In genomic region chr7:102208806-102209363, GRCm38 (mm10) we compare ENCODE assay signal across 7 mouse cellular contexts. TPM values are rescaled to one million over a fixed set of nuclear protein-coding genes. Genes with fewer than 3 reads are reported as not detected.
DNase-seq lines count a peak whose midpoint lies in the region; ATAC-seq and TF ChIP-seq lines count a peak whose summit lies in the region.

No protein-coding gene starts in this region.

- H3K27ac ChIP-seq in lung, embryonic 15.5 days, result no peak overlapping the region
- H3K27ac ChIP-seq in embryonic fibroblast, embryonic 13.5 days (ENCODE audit: insufficient read depth, low read length), result peak overlapping the region; percentile 79; the same call in 1 of the 2 replicates
- no peak overlapping the region for H3K27ac ChIP-seq in limb, embryonic 11.5 days (replicated peaks; ENCODE audit: low read depth, low read length)
- H3K27ac ChIP-seq in stomach, embryonic 14.5 days (ENCODE audit: low read length), result no peak overlapping the region; the same call in 1 of the 2 replicates

- no peak for TF ChIP-seq POLR2A in embryonic fibroblast, embryonic 13.5 days (IDR thresholded peaks at IDR 0.05; ENCODE audit: low read depth, low read length)

- DNase-seq in lung, postnatal 10 days, result no peak
- DNase-seq in limb, embryonic 11.5 days (ENCODE audit: low spot score), result no peak
- DNase-seq in Muller cell, postnatal 12 days (ENCODE audit: inconsistent ontology term), result no peak
- no peak for DNase-seq in ovary, postnatal 10 days (ENCODE audit: low spot score)

- ATAC-seq in lung, embryonic 15.5 days (ENCODE audit: borderline replicate concordance, extremely low read depth, low FRiP score, low TSS enrichment), result no peak
- no peak for ATAC-seq in limb, embryonic 11.5 days (ENCODE audit: insufficient number of reproducible peaks, low FRiP score, low TSS enrichment, low read depth)
- ATAC-seq in stomach, embryonic 14.5 days (ENCODE audit: insufficient number of reproducible peaks, insufficient read depth, low FRiP score, low read depth), result no peak

- peak overlapping the region; percentile 96 for H3K4me3 ChIP-seq in lung, embryonic 15.5 days
- peak overlapping the region; percentile 99 for H3K4me3 ChIP-seq in embryonic fibroblast, embryonic 13.5 days (ENCODE audit: insufficient read depth, low read length)
- peak overlapping the region; percentile 65 for H3K4me3 ChIP-seq in limb, embryonic 11.5 days (ENCODE audit: low read depth, low read length)
- H3K4me3 ChIP-seq in stomach, embryonic 14.5 days (ENCODE audit: low read depth, low read length), result peak overlapping the region; percentile 75

- WGBS in lung, embryonic 15.5 days, result 33% methylated on average over 4 of the region's 4 CpGs
- WGBS in limb, embryonic 11.5 days, result 63% methylated on average over 4 of the region's 4 CpGs
- WGBS in stomach, embryonic 14.5 days, result 47% methylated on average over 4 of the region's 4 CpGs

- H3K36me3 ChIP-seq in lung, embryonic 15.5 days, result no peaks in the 10 kb centered on the region
- no peaks in the 10 kb centered on the region for H3K36me3 ChIP-seq in limb, embryonic 11.5 days (ENCODE audit: control insufficient read depth, insufficient read depth, low read length)
- H3K36me3 ChIP-seq in stomach, embryonic 14.5 days (ENCODE audit: control insufficient read depth, insufficient read depth, low read length), result no peaks in the 10 kb centered on the region

- peak overlapping the region; percentile 89 for H3K9ac ChIP-seq in lung, embryonic 15.5 days
- peak overlapping the region; percentile 22; the same call in 1 of the 2 replicates for H3K9ac ChIP-seq in limb, embryonic 11.5 days (ENCODE audit: low read length)
- H3K9ac ChIP-seq in stomach, embryonic 14.5 days (replicated peaks; ENCODE audit: low read depth, low read length), result peak overlapping the region; percentile 82

- no peaks in the 10 kb centered on the region for H3K27me3 ChIP-seq in lung, embryonic 15.5 days
- H3K27me3 ChIP-seq in limb, embryonic 11.5 days (ENCODE audit: control insufficient read depth, insufficient read depth, low read length), result no peaks in the 10 kb centered on the region
- no peaks in the 10 kb centered on the region for H3K27me3 ChIP-seq in stomach, embryonic 14.5 days (ENCODE audit: control insufficient read depth, insufficient read depth, low read length)

- no peak for TF ChIP-seq CTCF in embryonic fibroblast, embryonic 13.5 days (IDR thresholded peaks at IDR 0.05; ENCODE audit: borderline replicate concordance, insufficient read depth, low read length)

- H3K4me1 ChIP-seq in lung, embryonic 15.5 days, result peaks cover 16% of the 10 kb centered on the region
- no peaks in the 10 kb centered on the region; the same call in none of the 2 replicates for H3K4me1 ChIP-seq in embryonic fibroblast, embryonic 13.5 days (ENCODE audit: control insufficient read depth, insufficient read depth, low read length)
- H3K4me1 ChIP-seq in limb, embryonic 11.5 days (ENCODE audit: control insufficient read depth, insufficient read depth, low read length), result 0 out of 2 replicates have a peak, but pooled peaks cover 3% of the 10 kb centered on the region
- H3K4me1 ChIP-seq in stomach, embryonic 14.5 days (ENCODE audit: control insufficient read depth, insufficient read depth, low read length), result peaks cover 15% of the 10 kb centered on the region; the same call in 1 of the 2 replicates

- peak overlapping the region; percentile 64 for H3K4me2 ChIP-seq in lung, embryonic 15.5 days
- peak overlapping the region; percentile 63 for H3K4me2 ChIP-seq in limb, embryonic 11.5 days (ENCODE audit: low read depth, severe bottlenecking)
- H3K4me2 ChIP-seq in stomach, embryonic 14.5 days (replicated peaks; ENCODE audit: low read depth, low read length), result peak overlapping the region; percentile 79

- no peaks in the 10 kb centered on the region for H3K9me3 ChIP-seq in lung, embryonic 15.5 days
- no peaks in the 10 kb centered on the region for H3K9me3 ChIP-seq in limb, embryonic 11.5 days (ENCODE audit: control insufficient read depth, low read length)
- no peaks in the 10 kb centered on the region for H3K9me3 ChIP-seq in stomach, embryonic 14.5 days (ENCODE audit: control insufficient read depth, low read depth, low read length)

RNA-seq across cellular contexts. Expression of gene Nup98, which starts 1.1 kb away (rescaled TPM):
- polyA plus RNA-seq in lung, embryonic 15.5 days (2015; fragmentation: Nextera tagmentation; extraction: Ambion mirVana), result 33.8 and 35.3 TPM in 2 replicates
- 79.6 and 80.3 TPM in 2 replicates for polyA plus RNA-seq in embryonic fibroblast, embryonic 13.5 days (2011; ENCODE audit: insufficient read length, low read depth, missing spikeins)
- 53.7 and 55.2 TPM in 2 replicates for polyA plus RNA-seq in limb, embryonic 11.5 days (2014; fragmentation: Nextera tagmentation; extraction: Ambion mirVana)
- 51.6 and 53.5 TPM in 2 replicates for polyA plus RNA-seq in stomach, embryonic 14.5 days (2014; fragmentation: Nextera tagmentation; extraction: Ambion mirVana)

RNA-seq across cellular contexts. Expression of gene Pgap2, which starts 1.1 kb away (rescaled TPM):
- 81.0 and 91.8 TPM in 2 replicates for polyA plus RNA-seq in lung, embryonic 15.5 days (2015; fragmentation: Nextera tagmentation; extraction: Ambion mirVana)
- 50.4 and 70.0 TPM in 2 replicates for polyA plus RNA-seq in embryonic fibroblast, embryonic 13.5 days (2011; ENCODE audit: insufficient read length, low read depth, missing spikeins)
- polyA plus RNA-seq in limb, embryonic 11.5 days (2014; fragmentation: Nextera tagmentation; extraction: Ambion mirVana), result 73.7 and 78.3 TPM in 2 replicates
- polyA plus RNA-seq in stomach, embryonic 14.5 days (2014; fragmentation: Nextera tagmentation; extraction: Ambion mirVana), result 99.0 and 103 TPM in 2 replicates

RNA-seq across cellular contexts. Expression of gene Rhog, which starts 47.0 kb away (rescaled TPM):
- 72.8 and 74.5 TPM in 2 replicates for polyA plus RNA-seq in lung, embryonic 15.5 days (2015; fragmentation: Nextera tagmentation; extraction: Ambion mirVana)
- polyA plus RNA-seq in embryonic fibroblast, embryonic 13.5 days (2011; ENCODE audit: insufficient read length, low read depth, missing spikeins), result 63.8 and 66.2 TPM in 2 replicates
- 54.4 and 58.7 TPM in 2 replicates for polyA plus RNA-seq in limb, embryonic 11.5 days (2014; fragmentation: Nextera tagmentation; extraction: Ambion mirVana)
- polyA plus RNA-seq in stomach, embryonic 14.5 days (2014; fragmentation: Nextera tagmentation; extraction: Ambion mirVana), result 61.6 and 65.1 TPM in 2 replicates

RNA-seq across cellular contexts. Expression of gene Stim1, which starts 58.7 kb away (rescaled TPM):
- polyA plus RNA-seq in lung, embryonic 15.5 days (2015; fragmentation: Nextera tagmentation; extraction: Ambion mirVana), result 16.7 and 20.1 TPM in 2 replicates
- 20.5 and 27.6 TPM in 2 replicates for polyA plus RNA-seq in embryonic fibroblast, embryonic 13.5 days (2011; ENCODE audit: insufficient read length, low read depth, missing spikeins)
- polyA plus RNA-seq in limb, embryonic 11.5 days (2014; fragmentation: Nextera tagmentation; extraction: Ambion mirVana), result 14.2 and 15.8 TPM in 2 replicates
- 24.9 and 25.6 TPM in 2 replicates for polyA plus RNA-seq in stomach, embryonic 14.5 days (2014; fragmentation: Nextera tagmentation; extraction: Ambion mirVana)

Comparison
In these comparisons a context has a peak if more than half of its experiments do, and no peak if none do; other contexts are left out.
1. H3K9ac ChIP-seq: peak in every context shown above with its lines; median percentile 89 in lung, embryonic 15.5 days; 82 in stomach, embryonic 14.5 days; 22 in limb, embryonic 11.5 days.